Mouse (Mus musculus) lung, adult 2 months (tissue): ENCODE data around the gene Mgmt.

Experiments used
- CTCF ChIP-seq: fragments of 200-500 bp; IDR thresholded peaks from 2 replicates; pipeline ENCODE4 v1.5.1; 2011; ENCODE audit warnings: mild to moderate bottlenecking, low read length, control low read depth; ENCODE audit not compliant: insufficient read depth
- POLR2A ChIP-seq: fragments of 200-500 bp; IDR thresholded peaks from 2 replicates; pipeline ENCODE4 v1.6.1; 2011; ENCODE audit warnings: low read depth, mild to moderate bottlenecking, control low read depth, low read length, borderline replicate concordance; ENCODE audit errors: extremely low read depth

DNA sequence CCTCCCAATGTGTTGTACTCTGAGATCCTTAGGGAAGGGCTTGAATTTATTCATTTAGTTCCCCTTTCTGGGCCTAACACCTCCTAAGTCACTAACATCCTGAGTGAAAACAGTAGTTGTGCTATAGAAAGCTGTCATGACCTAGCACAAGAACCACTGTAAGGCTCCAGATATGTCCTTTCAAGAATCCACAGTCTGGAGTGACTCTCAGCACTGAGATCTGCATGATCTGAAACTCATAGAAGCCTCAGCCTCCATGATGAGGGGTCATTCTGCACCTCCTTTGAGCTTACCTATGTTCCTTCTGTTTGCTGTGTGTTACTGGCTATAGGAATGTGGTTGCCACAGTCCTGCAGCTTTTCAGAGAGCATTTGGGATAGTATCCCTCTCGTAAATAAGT is 200.1 kb downstream of the Mgmt start:
- no peak for TF ChIP-seq POLR2A
- TF ChIP-seq CTCF, result no peak
